Mouse (Mus musculus): Measurements from ENCODE around the gene Acsm2.

Acsm2 gene

DNA sequence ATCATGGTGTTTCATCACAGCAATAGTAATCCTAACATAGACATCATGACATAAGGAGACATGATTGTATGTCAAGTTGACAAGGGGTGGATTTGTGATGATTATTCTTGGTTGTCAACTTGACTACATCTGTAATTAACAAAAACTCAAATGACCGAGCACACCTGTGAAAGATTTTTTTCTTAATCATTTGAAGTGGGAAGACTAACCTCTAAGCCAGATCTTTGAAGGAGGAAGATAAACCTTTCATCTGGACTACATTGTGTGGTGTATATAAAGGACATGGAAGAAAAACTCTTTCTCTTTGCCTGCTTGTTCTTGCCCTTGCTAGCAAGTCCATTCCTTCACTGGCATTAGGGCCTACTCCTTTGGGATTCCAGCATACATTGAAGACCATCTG is at the start of gene Acsm2:
Acsm2 (plus strand) TSS at position 301 of the 400 bp plus-strand sequence.
- no peak for DNase-seq (ENCODE audit: low spot score in 2 of 2)

DNA sequence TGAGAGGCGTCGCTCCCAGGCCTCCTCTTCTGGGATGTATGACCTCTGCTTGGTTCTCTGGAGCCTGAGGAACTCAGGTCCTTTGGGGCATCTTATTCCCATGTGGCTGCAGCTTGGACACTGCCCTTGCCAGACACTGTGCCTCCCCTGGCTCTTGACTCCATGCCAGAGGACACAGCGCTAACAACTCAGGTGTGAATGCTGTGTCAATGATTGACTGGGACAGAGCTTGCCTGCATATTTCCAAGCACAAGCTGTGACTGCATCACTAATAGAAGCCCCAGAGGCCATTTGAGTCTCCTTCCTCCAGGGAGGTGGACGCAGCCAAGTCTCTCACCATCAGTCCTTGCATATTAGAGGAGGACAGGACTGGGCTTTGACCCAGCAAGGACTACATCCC is 43.0 kb upstream of the Acsm2 start:
- DNase-seq (ENCODE audit: low spot score in 2 of 2) = no peak

DNA sequence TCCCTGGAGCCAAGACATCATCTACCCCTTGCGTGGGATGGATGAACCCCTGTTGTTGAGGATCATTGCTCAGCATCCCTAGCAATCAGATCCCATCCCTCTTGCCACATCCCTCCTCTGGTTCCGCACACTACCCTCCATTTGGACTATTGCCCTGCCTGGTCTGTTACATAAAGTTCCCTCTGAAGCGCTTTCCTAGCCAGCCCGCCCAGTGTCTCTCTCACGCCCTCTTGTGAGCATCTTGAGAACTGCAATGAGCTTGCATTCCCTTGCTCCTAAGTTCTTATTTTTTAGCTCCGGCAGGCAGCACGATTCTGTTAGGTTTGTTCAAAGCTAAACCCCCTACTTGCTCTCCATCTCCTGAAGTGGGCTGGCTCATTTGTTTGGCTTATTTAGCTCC is 41.1 kb upstream of the Acsm2 start:
- peak; percentile 14 to 50 for DNase-seq (ENCODE audit: low spot score in 2 of 2)

DNA sequence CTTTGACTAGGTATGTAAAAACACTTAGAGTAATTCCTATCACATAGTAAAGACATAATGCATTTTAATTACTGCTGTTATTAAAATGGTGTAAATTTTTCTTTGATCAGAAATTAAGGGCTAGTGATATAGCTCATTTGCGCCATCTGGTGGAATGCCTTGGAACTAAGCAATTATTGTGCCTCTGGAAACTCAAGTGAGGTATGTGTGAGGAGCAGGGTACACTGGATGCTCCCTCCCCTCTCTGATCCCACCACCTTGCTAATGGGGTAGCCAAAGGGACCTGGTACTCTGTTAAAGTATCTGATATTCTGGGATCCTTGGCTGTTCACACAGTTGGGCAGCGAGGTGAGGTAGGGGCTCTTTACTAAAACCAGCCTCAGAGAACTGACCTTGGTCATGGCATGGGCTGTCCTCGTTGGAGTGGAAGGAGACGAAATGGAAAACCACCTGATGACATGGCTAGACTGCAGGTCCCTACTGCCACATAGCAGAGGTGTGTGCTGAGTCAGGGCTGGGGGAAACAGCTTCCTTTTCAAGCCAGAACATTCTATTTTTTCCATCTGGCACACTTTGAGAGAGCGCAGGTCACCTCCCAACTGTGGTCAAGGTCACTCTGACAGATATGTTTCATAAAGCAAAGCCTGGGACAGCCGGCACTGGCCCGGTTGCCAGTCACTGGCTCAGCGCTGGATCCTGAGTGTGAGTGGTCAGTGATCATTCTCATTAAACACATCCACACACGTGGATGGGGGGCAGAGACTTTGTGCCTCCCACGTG is 38.5 kb upstream of the Acsm2 start:
- DNase-seq (ENCODE audit: low spot score in 2 of 2) = peak; percentile 36 to 52

DNA sequence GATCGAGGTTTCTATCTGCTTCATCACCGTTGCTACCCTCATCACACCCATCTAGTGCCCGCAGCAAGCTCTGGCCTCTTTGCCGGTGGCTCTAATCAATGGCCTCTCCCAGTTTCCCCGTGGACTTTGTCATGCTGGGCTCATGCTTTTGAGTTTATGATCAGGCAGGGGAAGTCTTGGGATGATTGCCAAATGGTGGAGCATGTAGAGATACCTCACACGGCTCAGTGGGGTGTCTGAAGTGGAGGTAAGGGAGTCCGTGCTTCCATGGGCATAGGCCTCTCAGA is 37.9 kb upstream of the Acsm2 start:
- no peak for DNase-seq (ENCODE audit: low spot score in 2 of 2)

DNA sequence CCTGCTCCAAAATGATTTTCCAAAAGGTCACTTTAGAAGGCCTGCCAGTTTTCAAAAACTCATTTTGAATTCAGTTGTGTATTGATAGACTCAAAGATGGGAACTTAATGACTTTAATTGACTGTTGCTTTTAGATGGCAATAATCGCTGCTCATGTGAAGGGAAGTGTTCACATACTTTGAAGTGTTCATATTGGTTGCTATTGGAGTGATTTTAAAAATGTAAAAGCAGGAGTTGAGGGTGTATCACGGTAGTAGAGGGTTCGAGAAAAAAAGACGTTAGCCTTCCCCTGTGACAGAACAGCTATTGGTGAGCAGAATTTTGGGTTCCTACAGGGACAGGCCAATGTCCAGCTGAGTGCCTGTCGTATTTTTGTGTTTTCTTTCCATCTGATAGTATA is 35.0 kb upstream of the Acsm2 start, which contains the start of gene Acsm5:
Acsm5 (plus strand) TSS at position 301 of the 400 bp plus-strand sequence.
- DNase-seq (ENCODE audit: low spot score in 2 of 2) = no peak

DNA sequence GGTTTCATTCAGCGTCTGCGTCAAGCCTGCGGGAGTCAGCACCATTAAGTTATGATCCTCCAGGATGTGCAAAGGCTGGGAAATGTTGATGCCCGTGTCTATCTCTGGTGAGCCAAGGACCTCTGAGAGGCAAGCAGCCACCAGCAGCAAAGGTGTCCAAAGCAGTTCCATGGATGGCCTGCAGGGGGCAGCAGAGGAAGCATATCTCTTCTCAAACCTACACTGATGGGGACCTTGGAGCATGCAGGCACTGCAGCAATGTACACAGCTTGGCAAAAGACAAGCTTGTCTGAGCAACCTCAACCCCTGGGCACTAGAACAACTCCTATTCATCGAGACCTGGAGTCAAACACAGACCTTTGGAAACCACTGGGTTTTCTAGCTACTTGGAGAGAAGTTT is 34.5 kb upstream of the Acsm2 start:
- peak; percentile 81 to 92 for DNase-seq (ENCODE audit: low spot score in 2 of 2)

DNA sequence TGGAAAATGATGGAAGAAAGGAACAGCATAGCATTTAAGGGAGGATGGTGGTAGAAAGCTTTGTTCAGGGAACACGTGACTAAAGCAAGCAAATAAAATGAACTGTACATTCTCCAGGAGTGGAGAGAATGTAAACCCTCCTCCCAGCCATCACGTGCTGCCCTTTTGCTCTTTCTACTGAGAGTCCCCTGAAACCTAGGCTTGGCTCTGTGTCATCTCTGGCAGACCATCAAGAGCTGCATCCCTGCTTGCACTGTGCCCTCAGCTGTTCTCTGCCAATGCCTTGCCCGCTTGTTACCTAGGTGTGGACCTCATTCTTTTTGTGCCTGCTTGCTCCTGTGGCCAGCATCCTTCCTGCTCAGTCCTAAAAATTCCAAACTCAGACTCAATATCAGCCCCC is 32.3 kb upstream of the Acsm2 start:
- no peak for DNase-seq (ENCODE audit: low spot score in 2 of 2)

DNA sequence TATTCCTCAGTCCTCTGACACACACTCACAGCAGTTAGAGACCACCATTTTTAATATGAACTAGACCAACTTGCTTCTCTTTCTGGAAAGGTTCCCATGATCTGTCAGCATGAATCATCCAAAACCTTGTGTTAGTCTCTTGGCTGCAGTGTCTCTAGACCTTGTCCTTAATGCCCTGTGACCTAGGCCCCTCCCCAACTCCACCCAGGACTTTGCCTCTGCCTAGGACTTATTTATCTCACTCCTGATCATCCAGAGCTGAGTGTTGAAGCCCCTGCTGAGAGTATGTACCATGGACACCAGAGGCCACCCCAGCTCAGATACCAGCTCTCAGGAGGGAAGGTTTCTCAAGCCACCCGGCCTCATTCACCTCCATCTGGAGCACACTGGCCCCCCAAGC is 31.8 kb upstream of the Acsm2 start:
- DNase-seq (ENCODE audit: low spot score in 2 of 2) = no peak

DNA sequence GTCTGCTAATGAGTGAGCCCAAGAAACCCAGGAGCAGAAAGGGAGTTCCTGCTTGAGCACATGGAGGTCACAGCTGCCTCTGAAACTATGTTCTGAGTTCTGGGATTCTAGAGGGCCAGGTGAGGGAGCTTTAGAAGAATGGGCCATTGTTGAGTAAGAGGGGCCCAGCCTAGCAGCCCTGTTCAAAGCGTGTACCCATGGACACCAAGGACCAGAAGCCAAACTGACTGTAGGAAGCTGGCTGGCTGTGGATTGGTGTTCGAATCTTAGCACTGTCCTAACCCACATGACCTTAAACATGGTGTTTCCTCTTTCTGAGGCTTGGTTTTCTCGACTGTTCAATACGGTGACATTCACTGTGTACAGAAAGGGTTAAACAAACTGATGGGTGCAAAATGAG is 30.8 kb upstream of the Acsm2 start, which contains the start of gene Pdilt:
Pdilt (minus strand) TSS at position 101 of the 400 bp plus-strand sequence.
- no peak for DNase-seq (ENCODE audit: low spot score in 2 of 2)

DNA sequence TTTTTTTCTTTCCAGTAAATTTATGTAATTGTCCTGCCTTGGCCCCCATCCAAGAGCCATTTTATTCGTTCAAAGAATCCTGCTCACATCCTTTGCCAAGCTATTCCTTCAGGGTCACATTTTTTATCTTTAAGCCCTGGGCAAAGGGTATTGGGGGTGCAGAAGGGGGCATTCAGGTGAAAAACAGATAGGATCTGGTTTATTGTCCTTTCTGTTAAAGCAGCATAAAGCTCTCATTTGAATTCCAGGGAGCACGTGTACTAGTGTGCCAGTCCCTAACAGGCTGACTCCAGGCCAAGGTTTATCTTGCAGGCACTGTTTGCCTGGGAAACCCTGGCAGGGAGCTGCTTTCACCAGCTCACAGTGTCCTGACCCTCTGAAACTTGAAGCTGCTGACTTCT is 28.3 kb upstream of the Acsm2 start:
- DNase-seq (ENCODE audit: low spot score in 2 of 2) = no peak

DNA sequence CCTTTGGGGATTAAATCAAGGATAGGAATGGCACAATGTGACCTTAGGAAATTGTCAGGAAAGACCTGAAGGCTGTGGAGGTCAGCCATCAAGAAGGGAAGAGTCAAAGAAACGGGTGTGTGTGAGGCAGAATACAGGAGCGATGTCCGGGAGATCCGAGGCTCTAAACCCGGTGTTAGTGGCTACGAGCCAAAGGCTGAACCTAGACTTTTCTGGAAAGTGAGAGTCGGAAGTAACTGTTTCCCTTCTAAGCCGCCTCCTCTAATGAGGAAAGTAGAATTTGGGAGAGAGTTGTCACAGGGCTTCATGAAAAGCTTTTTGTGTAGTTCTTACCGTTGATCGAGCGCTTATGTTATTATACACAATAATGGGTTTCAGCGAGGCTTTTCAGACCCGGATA is 27.7 kb upstream of the Acsm2 start:
- DNase-seq (ENCODE audit: low spot score in 2 of 2) = no peak

DNA sequence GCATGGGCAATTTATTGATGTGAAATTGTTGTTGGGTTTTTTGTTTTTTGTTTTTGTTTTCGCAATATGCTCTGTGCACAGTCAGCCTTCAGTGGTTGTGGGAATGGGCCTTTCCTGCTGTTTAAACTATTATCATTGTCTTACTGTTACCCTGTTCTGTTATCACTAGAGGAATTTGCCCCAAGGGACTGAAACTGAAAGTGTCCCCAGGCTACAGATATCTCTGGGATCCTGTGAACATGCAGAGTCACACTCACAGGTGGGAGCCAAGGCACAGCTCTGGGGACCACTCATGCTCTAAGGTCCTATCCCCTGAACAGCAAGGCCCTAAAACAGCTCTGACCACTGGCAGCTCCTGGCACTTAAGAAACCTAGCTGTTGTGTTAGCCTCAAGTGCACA is 27.0 kb upstream of the Acsm2 start:
- no peak for DNase-seq (ENCODE audit: low spot score in 2 of 2)

DNA sequence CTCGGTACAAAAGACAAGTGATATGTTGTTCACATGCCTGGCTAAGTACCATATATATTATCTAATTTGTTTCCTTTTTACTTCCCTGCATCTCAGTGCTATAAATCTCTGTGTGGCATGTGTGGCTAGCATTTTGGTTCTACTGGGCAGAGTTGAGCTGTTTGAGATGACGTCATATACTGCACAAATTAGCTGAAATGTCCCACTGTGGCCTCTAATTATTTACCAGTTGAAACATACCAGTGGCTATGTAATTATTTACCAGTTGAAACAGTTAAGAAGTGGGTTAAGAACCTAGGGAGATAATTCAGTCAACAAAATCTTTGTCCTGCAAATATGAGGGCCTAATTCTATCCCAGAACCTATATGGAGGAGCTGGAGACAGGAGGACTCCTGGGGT is 26.6 kb upstream of the Acsm2 start:
- DNase-seq (ENCODE audit: low spot score in 2 of 2) = no peak

DNA sequence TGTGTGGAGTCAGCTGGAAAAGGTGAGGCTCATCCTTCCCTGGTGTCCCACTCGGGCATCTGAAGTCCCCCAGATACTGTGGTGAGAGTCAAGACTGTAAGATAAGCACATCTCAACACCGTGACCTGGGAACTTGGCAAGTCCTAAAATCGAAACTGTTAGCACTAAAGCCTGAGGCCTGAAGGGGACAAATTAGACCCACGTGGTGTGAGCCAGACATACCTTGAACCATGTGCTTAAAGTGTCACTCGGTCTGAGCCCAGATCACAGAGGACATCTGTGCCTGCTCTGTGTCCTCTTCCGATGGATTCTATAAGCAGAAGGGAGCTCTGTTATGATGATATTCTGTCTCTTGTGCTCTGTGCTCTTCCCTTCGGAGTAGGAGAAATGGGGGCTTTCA is 25.5 kb upstream of the Acsm2 start:
- no peak for DNase-seq (ENCODE audit: low spot score in 2 of 2)

DNA sequence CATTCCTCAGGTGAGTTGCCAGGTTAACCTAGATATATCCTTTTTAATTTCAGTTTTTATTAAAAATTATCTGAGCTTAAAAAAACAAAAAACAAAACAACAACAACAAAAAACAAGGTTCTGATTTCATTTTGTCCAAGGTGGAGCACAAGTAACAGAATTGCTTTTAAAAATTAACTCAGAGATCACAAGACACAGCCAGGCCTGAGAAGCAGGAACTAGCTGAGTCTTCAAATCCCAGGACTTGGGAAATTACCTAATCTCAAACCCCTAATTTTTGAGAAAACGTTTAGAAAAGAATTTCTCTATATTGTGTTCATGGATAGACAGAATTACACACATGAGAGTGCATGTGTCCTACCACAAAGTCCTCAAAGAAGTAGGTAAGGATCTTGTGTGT is 21.2 kb upstream of the Acsm2 start:
- DNase-seq (ENCODE audit: low spot score in 2 of 2) = no peak

DNA sequence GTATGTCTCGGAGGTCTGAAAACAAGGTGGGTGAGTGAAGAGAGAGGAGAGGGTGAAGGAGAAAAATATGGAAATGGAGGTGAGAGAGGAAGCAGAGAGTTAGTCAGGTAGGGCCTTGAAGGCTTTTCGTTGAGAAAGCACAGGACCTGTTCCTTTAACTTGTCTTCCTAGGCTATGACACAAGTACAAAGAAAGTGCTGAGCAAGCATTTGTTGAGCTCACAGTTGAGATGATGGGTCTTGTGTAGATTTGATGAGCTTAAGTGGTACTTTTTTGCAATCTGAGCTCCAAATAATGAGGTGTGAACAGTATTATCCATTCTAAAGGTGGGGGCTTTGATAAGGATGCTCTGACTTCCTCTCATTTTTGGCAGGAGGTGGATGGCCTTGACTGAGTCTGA is 19.8 kb upstream of the Acsm2 start:
- DNase-seq (ENCODE audit: low spot score in 2 of 2) = no peak

DNA sequence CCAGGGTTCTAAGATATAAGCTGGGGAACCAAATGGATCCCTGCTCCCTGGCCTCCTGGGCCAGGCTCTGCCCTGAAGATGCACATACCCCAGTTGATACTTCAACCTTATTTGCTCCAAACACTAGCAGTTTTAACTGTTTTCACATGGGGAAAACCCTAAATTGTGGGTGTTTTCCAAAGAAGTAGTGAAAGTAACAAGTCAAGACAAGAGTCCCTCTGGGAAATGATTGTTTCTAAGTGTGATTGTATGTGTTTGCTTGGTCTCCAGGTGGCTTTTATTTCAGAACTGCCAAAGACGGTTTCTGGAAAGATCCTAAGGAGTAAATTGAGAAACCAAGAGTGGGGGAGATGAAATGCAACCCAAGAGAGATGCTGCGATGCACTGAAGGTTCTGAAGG is 11.7 kb upstream of the Acsm2 start:
- DNase-seq (ENCODE audit: low spot score in 2 of 2) = no peak

DNA sequence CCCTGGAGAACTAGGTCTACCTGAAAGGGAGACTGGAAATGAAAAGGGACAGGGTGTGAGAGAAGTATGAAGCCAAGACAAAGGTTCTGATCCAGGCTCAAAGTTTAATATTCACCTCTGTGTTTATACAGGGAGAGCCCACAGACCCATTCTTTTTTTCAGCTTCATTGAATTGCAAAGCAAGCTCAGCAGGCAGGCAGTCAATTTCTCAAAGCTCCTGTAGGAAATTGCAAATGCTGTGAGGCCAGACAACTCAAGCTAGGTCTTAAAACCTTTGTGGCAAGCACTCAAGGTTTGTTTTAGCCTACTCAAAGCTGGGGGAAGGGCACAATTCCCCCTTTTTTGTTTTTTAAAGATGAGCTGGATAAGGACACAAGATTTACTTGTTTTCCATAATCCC is 8.6 kb upstream of the Acsm2 start:
- no peak for DNase-seq (ENCODE audit: low spot score in 2 of 2)

DNA sequence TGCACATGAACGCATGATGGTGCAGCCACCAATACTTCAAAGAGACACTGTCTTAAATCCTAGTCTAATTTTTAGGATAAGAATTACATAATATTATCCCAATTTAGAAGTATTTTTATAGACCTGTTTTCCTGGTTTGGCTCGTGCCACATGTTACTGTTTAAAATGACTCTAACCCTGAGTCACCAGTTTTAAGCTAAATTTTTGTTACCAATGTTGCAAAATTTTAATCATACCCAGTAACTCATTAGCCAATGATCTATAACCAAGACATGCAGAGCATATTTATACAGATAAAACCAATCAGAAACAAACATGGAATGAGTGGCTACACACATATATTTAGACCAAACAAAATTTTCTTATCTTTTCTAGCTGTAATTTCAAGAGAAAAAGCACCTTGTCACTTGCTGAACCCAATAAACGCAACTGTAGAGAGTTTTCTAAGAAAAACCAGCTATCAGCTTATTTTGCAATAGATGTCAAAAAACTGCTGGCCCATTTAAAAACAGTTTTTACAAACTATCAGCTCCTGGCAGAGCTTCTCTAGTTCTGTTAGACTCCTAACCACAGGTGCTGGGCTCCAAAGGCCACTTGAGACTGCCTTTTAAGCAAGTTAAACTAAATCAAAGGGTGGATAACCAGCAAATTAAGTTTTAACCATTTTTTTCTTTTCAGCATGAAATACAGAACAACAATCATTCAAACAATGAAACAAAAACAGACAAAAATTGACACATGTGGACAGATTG is 3.5 kb upstream of the Acsm2 start:
- DNase-seq (ENCODE audit: low spot score in 2 of 2) = no peak

DNA sequence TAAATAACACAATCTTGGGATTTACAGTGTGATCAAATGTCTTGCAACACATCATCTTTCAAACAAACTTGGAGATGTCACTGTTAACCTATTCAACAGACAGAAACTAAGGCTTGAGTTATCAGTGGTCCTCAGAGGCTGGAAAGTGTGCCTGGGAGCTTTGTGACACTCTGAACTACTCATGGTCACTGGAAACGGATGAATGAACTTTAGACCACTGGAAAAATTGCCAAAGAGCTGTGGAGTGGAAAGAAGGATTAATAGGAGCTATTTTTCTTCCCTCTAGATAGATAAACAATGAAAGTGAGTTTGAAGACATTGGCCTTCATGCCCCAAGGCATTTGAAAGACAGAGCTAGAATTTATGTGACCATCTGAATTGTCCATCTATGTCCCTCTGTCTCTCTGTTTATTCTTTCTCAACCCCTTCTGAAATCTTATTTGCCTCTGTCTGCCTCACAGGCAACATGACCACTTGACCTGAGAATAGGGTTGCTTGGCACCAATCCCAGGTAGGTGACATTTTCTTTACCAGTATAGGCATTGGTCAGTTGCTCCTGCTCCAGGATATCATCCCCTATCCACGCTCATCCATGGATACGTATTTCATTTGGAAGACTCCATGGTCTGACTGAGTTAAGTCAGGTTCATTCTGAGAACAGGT is 5.8 kb downstream of the Acsm2 start:
- no peak for DNase-seq (ENCODE audit: low spot score in 2 of 2)

DNA sequence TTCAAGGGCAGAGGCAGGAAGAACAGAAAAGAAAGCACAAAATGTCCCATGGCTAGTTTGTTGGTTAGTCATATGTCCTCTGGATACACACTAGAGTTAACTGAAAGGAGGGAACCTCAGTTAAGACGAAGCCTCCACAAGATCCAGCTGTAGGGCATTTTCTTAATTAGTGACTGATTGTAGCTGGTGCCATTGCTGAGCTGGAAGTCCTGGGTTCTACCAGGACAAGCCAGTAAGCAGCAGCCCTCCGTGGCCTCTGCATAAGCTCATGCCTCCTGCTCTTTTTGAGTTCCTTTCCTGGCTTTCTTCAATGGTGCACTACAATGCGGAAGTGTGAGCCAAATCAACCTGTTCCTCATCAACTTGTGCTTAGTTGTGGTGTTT is 6.3 kb downstream of the Acsm2 start:
- no peak for DNase-seq (ENCODE audit: low spot score in 2 of 2)

DNA sequence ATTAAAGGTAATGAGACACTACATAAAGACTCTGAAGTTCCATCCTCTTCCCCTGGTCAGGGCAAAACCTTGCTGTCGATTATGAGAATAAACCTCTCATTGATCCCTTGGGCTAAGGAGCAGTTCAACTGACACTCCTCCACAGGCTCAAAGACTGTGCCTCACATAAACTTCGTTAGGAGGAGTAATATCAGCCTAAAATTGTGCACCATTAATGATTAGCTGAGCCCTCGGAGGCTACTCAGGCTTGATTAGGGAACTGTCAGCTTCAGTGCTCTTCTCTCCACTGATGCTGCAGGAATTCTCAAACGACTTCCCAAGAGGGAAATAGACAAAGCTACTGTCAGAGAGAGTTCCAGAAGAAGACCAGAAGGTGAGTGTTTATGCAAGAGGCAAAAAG is 7.3 kb downstream of the Acsm2 start:
- DNase-seq (ENCODE audit: low spot score in 2 of 2) = no peak

All from frontal cortex, postnatal 25 days (tissue).